Mouse (Mus musculus): ENCODE data around the gene Naa35. TPM values are rescaled to one million over a fixed set of nuclear protein-coding genes. Genes with fewer than 3 reads are reported as not detected.
A peak's percentile ranks its signal among the peaks of the same experiment; 100 is the strongest.

Gene Naa35
- polyA plus RNA-seq, 2 experiments = 12.6 to 27.1 TPM

- Histone ChIP-seq H3K9ac (replicated peaks) (no peak overlapping the region), H3K9me3 (ENCODE audit: control insufficient read depth, low read length) (no peaks in the 10 kb centered on the region), H3K4me2 (ENCODE audit: low read depth) (peak overlapping the region; percentile 69), H3K27me3 (ENCODE audit: control insufficient read depth, insufficient read depth, low read length) (no peaks in the 10 kb centered on the region), H3K4me3 (ENCODE audit: insufficient read depth in 1 of 2, low read depth in 2 of 2, low read length in 2 of 2) (peak overlapping the region in 1 of 2 experiments; percentile 93; a peak in 2 of 4 replicates), H3K4me1 (replicated peaks; ENCODE audit: control insufficient read depth in 2 of 2, insufficient read depth in 2 of 2, low read length in 1 of 2) (peaks cover 24 to 43% of the 10 kb centered on the region in 2 experiments), H3K27ac (peak overlapping the region; percentile 85; the same call in 1 of the 2 replicates), H3K36me3 (replicated peaks; ENCODE audit: control insufficient read depth, insufficient read depth, low read depth) (peaks cover 2% of the 10 kb centered on the region; the same call in 1 of the 2 replicates)
- no peak for DNase-seq (ENCODE audit: low read depth in 3 of 3, low spot score in 3 of 3)
- TF ChIP-seq EP300 (IDR thresholded peaks at IDR 0.05; ENCODE audit: low read depth) (no peak), CTCF (IDR thresholded peaks at IDR 0.05; ENCODE audit: low read depth) (no peak)
- ATAC-seq (ENCODE audit: insufficient read depth) = no peak
- WGBS (ENCODE audit: insufficient replicate concordance) = 48% methylated on average over 12 of the region's 12 CpGs
These were observed 91.5 kb downstream of the Naa35 start for GRCm38 (mm10) chr13:59676316-59677229.

GRCm38 (mm10) chr13:59679306-59679705 is 94.2 kb downstream of the Naa35 start:
- Histone ChIP-seq H3K27ac (no peak overlapping the region), H3K9ac (replicated peaks) (no peak overlapping the region), H3K36me3 (replicated peaks; ENCODE audit: control insufficient read depth, insufficient read depth, low read depth) (no peaks in the 10 kb centered on the region), H3K4me2 (ENCODE audit: low read depth) (no peak overlapping the region), H3K4me3 (ENCODE audit: insufficient read depth in 1 of 2, low read depth in 2 of 2, low read length in 2 of 2) (no peak overlapping the region), H3K9me3 (ENCODE audit: control insufficient read depth, low read length) (no peaks in the 10 kb centered on the region), H3K4me1 (replicated peaks; ENCODE audit: control insufficient read depth in 2 of 2, insufficient read depth in 2 of 2, low read length in 1 of 2) (peaks cover 11 to 30% of the 10 kb centered on the region in 2 experiments), H3K27me3 (ENCODE audit: control insufficient read depth, insufficient read depth, low read length) (no peaks in the 10 kb centered on the region)
- no peak for DNase-seq (ENCODE audit: low read depth in 3 of 3, low spot score in 3 of 3)
- 60% methylated on average over 4 of the region's 4 CpGs for WGBS (ENCODE audit: insufficient replicate concordance)
- ATAC-seq (ENCODE audit: insufficient read depth) = no peak
- no peak for TF ChIP-seq CTCF (IDR thresholded peaks at IDR 0.05; ENCODE audit: low read depth)
- TF ChIP-seq EP300 (IDR thresholded peaks at IDR 0.05; ENCODE audit: low read depth) = no peak

- peaks cover 11 to 30% of the 10 kb centered on the region in 2 experiments for H3K4me1 ChIP-seq (replicated peaks; ENCODE audit: control insufficient read depth in 2 of 2, insufficient read depth in 2 of 2, low read length in 1 of 2)
- no peak overlapping the region for H3K9ac ChIP-seq (replicated peaks)
- ATAC-seq (ENCODE audit: insufficient read depth) (no peak), DNase-seq (ENCODE audit: low read depth in 3 of 3, low spot score in 3 of 3) (no peak)
- 20% methylated on average over 4 of the region's 4 CpGs for WGBS (ENCODE audit: insufficient replicate concordance)
- H3K4me3 ChIP-seq (ENCODE audit: insufficient read depth in 1 of 2, low read depth in 2 of 2, low read length in 2 of 2) = no peak overlapping the region
- H3K9me3 ChIP-seq (ENCODE audit: control insufficient read depth, low read length) = no peaks in the 10 kb centered on the region
- H3K27ac ChIP-seq = no peak overlapping the region
- TF ChIP-seq CTCF (IDR thresholded peaks at IDR 0.05; ENCODE audit: low read depth) (no peak), EP300 (IDR thresholded peaks at IDR 0.05; ENCODE audit: low read depth) (peak; percentile 37)
- no peaks in the 10 kb centered on the region for H3K27me3 ChIP-seq (ENCODE audit: control insufficient read depth, insufficient read depth, low read length)
- no peak overlapping the region for H3K4me2 ChIP-seq (ENCODE audit: low read depth)
- no peaks in the 10 kb centered on the region for H3K36me3 ChIP-seq (replicated peaks; ENCODE audit: control insufficient read depth, insufficient read depth, low read depth)
These were observed 94.8 kb downstream of the Naa35 start for GRCm38 (mm10) chr13:59679908-59680307.

GRCm38 (mm10) chr13:59682629-59683028 is 97.6 kb downstream of the Naa35 start:
- no peak overlapping the region for H3K4me2 ChIP-seq (ENCODE audit: low read depth)

GRCm38 (mm10) chr13:59685236-59685635 is 100.2 kb downstream of the Naa35 start:
- no peak for DNase-seq (ENCODE audit: low read depth in 3 of 3, low spot score in 3 of 3)
- no peak overlapping the region for H3K4me3 ChIP-seq (ENCODE audit: insufficient read depth in 1 of 2, low read depth in 2 of 2, low read length in 2 of 2)
- no peak overlapping the region for H3K9ac ChIP-seq (replicated peaks)
- no peaks in the 10 kb centered on the region for H3K9me3 ChIP-seq (ENCODE audit: control insufficient read depth, low read length)
- WGBS (ENCODE audit: insufficient replicate concordance) = 67% methylated on average over 3 of the region's 3 CpGs
- no peak for TF ChIP-seq EP300 (IDR thresholded peaks at IDR 0.05; ENCODE audit: low read depth)
- TF ChIP-seq CTCF (IDR thresholded peaks at IDR 0.05; ENCODE audit: low read depth) = no peak
- H3K27me3 ChIP-seq (ENCODE audit: control insufficient read depth, insufficient read depth, low read length) = no peaks in the 10 kb centered on the region; the same call in 1 of the 2 replicates
- no peaks in the 10 kb centered on the region for H3K36me3 ChIP-seq (replicated peaks; ENCODE audit: control insufficient read depth, insufficient read depth, low read depth)
- no peak overlapping the region for H3K27ac ChIP-seq
- peaks cover 1 to 10% of the 10 kb centered on the region in 2 experiments for H3K4me1 ChIP-seq (replicated peaks; ENCODE audit: control insufficient read depth in 2 of 2, insufficient read depth in 2 of 2, low read length in 1 of 2)
- no peak overlapping the region for H3K4me2 ChIP-seq (ENCODE audit: low read depth)
- ATAC-seq (ENCODE audit: insufficient read depth) = no peak

More at GRCm38 (mm10) chr13:59682629-59683028, 97.6 kb downstream of the Naa35 start:
- TF ChIP-seq EP300 (IDR thresholded peaks at IDR 0.05; ENCODE audit: low read depth) = no peak
- TF ChIP-seq CTCF (IDR thresholded peaks at IDR 0.05; ENCODE audit: low read depth) = no peak
- H3K4me3 ChIP-seq (ENCODE audit: insufficient read depth in 1 of 2, low read depth in 2 of 2, low read length in 2 of 2) = no peak overlapping the region
- no peak overlapping the region for H3K9ac ChIP-seq (replicated peaks)
- no peaks in the 10 kb centered on the region for H3K36me3 ChIP-seq (replicated peaks; ENCODE audit: control insufficient read depth, insufficient read depth, low read depth)
- ATAC-seq (ENCODE audit: insufficient read depth) = peak; percentile 65
- no peak overlapping the region for H3K27ac ChIP-seq
- peak in 2 of 3 experiments; percentile 50 to 56 for DNase-seq (ENCODE audit: low read depth in 3 of 3, low spot score in 3 of 3)
- no peaks in the 10 kb centered on the region for H3K27me3 ChIP-seq (ENCODE audit: control insufficient read depth, insufficient read depth, low read length)
- peaks cover 8 to 24% of the 10 kb centered on the region in 2 experiments for H3K4me1 ChIP-seq (replicated peaks; ENCODE audit: control insufficient read depth in 2 of 2, insufficient read depth in 2 of 2, low read length in 1 of 2)
- H3K9me3 ChIP-seq (ENCODE audit: control insufficient read depth, low read length) = no peaks in the 10 kb centered on the region
- WGBS (ENCODE audit: insufficient replicate concordance) = 9% methylated on average over 7 of the region's 7 CpGs

Other genes with a start within 250 kb of the Naa35 start
- 4.8 and 5.3 TPM in 2 replicates for gene Agtpbp1, start within 50 bp of the Naa35 start, polyA plus RNA-seq (2012; rRNA removed)
- 9.6 and 10.3 TPM in 2 replicates for gene Agtpbp1, start within 50 bp of the Naa35 start, polyA plus RNA-seq (2014; fragmentation: Nextera tagmentation; extraction: Ambion mirVana)
- gene Golm1, start 90.6 kb downstream of the Naa35 start, polyA plus RNA-seq (2012; rRNA removed) = 19.8 and 25.5 TPM in 2 replicates
- 43.3 and 44.8 TPM in 2 replicates for gene Golm1, start 90.6 kb downstream of the Naa35 start, polyA plus RNA-seq (2014; fragmentation: Nextera tagmentation; extraction: Ambion mirVana)
- gene 4921517D22Rik, start 108.8 kb downstream of the Naa35 start, polyA plus RNA-seq (2012; rRNA removed) = not detected in 2 replicates
- not detected in 2 replicates for gene 4921517D22Rik, start 108.8 kb downstream of the Naa35 start, polyA plus RNA-seq (2014; fragmentation: Nextera tagmentation; extraction: Ambion mirVana)
- gene Spata31d1a, start 125.1 kb downstream of the Naa35 start, polyA plus RNA-seq (2012; rRNA removed) = 0.01 TPM in 1 of 2 replicates, not detected in the other
- not detected in 2 replicates for gene Spata31d1a, start 125.1 kb downstream of the Naa35 start, polyA plus RNA-seq (2014; fragmentation: Nextera tagmentation; extraction: Ambion mirVana)
- not detected in 2 replicates for gene Spata31d1b, start 127.0 kb downstream of the Naa35 start, polyA plus RNA-seq (2012; rRNA removed)
- gene Spata31d1b, start 127.0 kb downstream of the Naa35 start, polyA plus RNA-seq (2014; fragmentation: Nextera tagmentation; extraction: Ambion mirVana) = not detected in 2 replicates
- 0.02 TPM in 1 of 2 replicates, not detected in the other for gene Spata31d1d, start 146.5 kb downstream of the Naa35 start, polyA plus RNA-seq (2012; rRNA removed)
- gene Spata31d1d, start 146.5 kb downstream of the Naa35 start, polyA plus RNA-seq (2014; fragmentation: Nextera tagmentation; extraction: Ambion mirVana) = 0.03 TPM in 1 of 2 replicates, not detected in the other
- gene 1700014D04Rik, start 161.5 kb downstream of the Naa35 start, polyA plus RNA-seq (2012; rRNA removed) = 0.02 and 0.03 TPM in 2 replicates
- gene 1700014D04Rik, start 161.5 kb downstream of the Naa35 start, polyA plus RNA-seq (2014; fragmentation: Nextera tagmentation; extraction: Ambion mirVana) = 0.03 and 0.33 TPM in 2 replicates
- 120 and 138 TPM in 2 replicates for gene Isca1, start 184.6 kb downstream of the Naa35 start, polyA plus RNA-seq (2012; rRNA removed)
- 252 and 281 TPM in 2 replicates for gene Isca1, start 184.6 kb downstream of the Naa35 start, polyA plus RNA-seq (2014; fragmentation: Nextera tagmentation; extraction: Ambion mirVana)
- 0.35 TPM in 1 of 2 replicates, not detected in the other for gene Gm49354, start 197.0 kb downstream of the Naa35 start, polyA plus RNA-seq (2012; rRNA removed)
- gene Gm49354, start 197.0 kb downstream of the Naa35 start, polyA plus RNA-seq (2014; fragmentation: Nextera tagmentation; extraction: Ambion mirVana) = not detected in 2 replicates
- gene Tut7, start 237.9 kb downstream of the Naa35 start, polyA plus RNA-seq (2012; rRNA removed) = 21.7 and 40.3 TPM in 2 replicates
- gene Tut7, start 237.9 kb downstream of the Naa35 start, polyA plus RNA-seq (2014; fragmentation: Nextera tagmentation; extraction: Ambion mirVana) = 45.3 and 47.0 TPM in 2 replicates